Mouse (Mus musculus) heart, postnatal 0 days (tissue): ENCODE results near the gene Stk11.

ENCODE experiments used
- CTCF ChIP-seq: IDR thresholded peaks from 2 replicates; pipeline ENCODE4 v1.5.1; 2016; ENCODE audit warnings: antibody characterized with exemption, control low read depth, low read depth
- EP300 ChIP-seq: IDR thresholded peaks from 2 replicates; pipeline ENCODE4 v1.6.1; 2016; ENCODE audit warnings: antibody characterized with exemption, low read depth

DNA sequence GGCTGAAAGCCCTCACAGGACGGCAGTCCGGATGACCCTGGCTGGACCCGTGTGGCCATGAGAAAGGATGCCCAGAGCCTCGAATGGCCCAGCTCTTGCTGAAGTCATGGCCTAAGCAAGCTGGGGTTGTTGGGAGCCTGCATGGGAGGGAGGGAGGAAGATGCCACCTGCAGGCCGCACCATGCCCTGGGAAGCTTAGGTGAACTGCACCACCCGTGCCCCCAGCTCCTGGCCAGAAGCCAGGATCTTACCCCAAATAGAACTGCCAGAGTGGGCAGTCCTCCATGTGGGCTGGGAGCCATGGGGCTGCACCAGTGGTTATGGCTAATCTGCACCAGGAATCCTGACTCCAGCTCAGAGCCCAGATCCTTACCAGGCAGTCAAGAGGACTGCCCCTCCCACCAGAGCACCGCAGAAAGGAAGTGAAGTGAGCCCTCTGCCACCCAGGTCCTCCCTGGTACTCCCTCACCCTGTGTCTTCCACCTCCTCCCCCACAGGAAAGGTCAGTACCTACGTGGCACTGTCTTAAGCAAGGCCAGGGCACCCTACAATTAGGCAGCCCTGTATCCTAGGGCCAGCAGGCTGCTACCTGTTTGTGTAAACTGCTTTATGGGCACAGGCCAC lies 17.7 kb downstream of the Stk11 start:
- TF ChIP-seq CTCF: peak; percentile 48
- 0 out of 2 replicates have a peak, but pooled peaks have one; percentile 43 for TF ChIP-seq EP300
